Mouse (Mus musculus): ENCODE measurements around the gene Tmx1.

The Tmx1 gene

DNA sequence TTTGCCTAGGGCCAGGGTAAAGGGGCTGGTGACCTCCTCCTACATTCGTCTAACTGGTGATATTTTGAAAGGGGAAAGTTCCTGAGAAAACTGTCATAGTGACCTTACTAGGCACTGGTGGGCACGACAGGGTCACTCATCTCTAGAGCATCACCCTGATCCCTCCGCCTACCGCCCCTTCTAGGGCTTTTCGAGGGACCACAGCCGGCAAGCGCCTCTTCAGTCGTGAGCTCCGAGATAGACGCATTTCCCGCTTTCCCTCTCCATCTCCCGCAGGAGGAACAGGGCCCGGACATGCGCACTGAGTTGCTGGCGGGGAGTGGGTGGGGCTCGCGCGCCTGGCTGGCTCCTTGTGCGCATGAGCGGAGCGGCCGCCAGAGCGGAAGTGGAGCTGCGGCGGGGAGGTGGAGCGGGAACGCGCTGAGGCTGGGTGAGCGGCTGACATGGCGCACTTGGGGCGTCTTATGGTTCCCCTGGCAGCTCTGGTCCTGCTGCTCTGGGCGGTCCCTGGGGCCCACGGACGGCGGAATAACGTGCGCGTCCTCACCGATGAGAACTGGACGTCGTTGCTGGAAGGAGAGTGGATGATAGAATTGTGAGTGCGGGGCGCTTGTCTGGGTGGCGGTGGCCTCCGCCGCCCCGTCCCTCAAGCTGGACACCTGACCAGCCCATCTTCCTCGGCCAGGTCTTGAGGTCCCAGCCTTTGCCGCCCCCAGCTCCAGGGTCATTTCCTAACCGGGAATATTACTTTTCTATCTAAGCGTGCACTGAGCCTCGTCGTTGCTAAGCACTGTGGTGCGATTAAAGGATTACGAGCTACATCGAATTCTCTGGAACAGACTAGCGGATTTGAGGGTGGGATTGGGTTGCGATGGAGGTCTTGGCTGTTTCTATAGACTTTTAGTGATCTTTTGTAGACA lies at the start of gene Tmx1:
Tmx1 (plus strand) TSS at position 370 of the 920 bp plus-strand sequence.
- DNase-seq, result peak; percentile 98 to 99

DNA sequence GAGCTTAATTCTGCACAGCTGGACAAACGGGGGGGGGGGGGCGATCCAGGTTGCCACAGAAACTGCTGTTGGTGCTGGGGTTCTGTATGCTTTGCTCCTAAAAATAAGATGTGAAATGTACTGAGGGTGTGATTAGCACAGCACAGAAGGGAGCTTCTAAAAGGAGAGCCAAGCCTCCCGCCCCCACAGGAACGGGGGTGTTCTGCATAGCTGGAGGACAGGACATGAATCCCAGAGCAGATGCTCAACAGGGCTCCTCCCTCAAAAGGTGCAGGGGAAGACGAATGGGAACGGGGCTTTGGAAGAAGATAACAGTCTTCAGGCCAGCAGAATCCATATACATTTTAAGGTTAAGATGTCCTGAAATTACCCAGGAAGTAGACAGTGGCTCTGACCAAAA lies 48.6 kb upstream of the Tmx1 start:
- peak; percentile 36 to 47 for DNase-seq

DNA sequence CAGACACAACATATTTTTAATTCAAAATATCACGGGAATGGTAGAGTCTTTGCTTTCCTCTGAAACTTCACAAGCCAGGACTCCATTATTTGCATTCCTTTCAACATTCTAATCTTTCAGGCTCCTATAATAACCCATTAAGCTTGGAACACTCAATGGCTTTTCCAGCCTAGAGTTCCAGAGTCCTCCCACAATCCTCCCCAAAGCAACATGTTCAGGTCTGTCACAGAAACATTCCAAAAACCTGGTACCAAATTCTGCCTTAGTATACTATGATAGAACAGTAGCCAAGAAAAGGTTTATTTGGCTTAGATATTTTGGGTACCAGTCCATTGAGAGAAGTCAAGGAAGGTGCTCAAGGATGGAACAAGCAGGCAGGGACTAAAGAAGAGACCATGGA lies 44.5 kb upstream of the Tmx1 start:
- no peak for DNase-seq

DNA sequence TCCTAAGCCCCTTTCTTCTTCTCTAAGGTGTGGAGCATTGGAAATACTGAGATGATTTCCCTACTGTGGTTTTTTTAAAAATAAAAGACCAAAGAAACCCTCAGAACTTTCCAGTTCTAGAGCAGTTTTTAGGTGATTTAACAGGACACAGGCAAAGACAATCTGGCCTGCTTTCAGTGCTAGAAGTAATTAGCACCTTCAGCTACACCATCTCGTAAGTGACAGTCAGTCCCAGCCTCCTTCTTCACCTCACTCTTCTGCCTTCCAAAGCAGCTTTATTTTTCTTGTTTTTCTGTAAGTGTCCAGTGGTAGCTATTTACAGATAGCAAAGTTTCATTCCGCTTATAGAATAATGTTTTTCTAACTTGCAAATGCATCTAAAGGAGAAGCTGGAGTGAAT lies 43.3 kb upstream of the Tmx1 start:
- no peak for DNase-seq

DNA sequence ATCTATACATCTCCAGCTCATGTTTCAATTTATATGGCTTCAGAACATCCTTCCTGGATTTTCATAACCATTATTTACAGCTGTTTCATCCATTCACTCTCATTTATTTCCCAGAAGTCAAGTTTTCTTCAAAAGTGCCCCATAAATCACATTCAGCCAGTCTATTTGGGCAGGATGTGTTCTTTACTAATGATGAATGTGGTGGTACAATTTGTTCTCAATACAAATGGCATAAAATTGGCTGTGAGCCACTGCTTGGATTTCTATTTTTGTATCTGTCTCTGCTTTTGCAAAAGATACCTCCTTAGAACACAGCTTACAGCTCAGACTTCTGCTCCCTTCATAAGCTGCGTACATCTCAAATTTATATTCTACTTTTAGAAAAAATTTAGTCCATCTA lies 32.7 kb upstream of the Tmx1 start:
- DNase-seq, result no peak

DNA sequence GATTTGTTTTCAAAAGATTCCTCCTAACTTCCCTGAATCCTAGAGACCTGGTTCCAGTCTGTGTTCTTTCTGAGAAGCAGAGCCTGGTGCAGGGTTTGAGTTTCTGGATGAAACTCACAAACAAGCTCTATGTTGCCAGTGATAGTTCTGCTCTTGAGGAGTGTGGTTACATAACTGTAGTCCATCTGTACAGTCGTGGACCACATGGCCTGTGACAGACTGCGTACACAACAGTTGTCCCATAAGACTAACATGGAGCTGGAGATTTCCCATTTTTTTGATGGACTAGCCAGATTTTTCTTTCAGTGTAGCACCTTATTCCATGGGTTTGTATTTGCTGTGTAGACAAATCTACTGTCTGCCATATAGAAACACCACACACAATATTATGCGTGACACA lies 31.9 kb upstream of the Tmx1 start:
- no peak for DNase-seq

DNA sequence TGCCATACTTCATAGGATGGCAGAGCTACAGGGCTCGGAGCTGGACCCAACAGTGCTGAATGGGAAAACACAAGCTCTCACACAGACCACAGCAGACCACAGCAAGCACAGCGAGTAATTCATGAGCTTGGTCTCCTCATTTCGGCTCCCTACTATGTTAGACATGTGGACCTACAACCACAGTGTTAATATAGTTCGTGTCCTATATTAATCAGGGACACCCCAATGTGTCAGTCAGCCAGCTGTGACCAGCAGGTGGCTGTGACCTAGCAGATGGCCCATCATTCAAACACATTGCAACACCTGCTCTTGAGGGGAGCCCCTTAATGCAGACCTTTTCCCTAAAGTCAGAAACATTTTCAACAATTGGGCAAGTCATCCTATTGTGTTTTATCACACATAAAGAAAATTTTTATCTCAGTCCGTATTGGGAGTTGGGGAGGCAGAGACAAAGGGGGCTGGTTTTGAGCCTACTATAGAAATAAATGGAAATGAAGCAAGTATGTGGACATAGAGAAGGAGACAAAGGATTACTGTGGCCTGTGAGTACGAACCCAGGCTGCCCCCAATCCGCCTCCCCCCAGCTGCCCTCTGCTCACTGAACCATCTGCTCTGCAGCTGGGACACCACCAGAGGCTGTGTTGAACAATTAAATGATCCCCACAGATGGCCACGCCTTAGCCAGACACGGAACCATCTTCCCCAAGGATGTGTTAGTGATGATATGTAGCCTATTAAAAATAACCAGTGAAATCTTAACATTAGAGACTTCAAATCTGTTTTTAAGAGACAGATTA lies 30.4 kb upstream of the Tmx1 start:
- no peak for DNase-seq

DNA sequence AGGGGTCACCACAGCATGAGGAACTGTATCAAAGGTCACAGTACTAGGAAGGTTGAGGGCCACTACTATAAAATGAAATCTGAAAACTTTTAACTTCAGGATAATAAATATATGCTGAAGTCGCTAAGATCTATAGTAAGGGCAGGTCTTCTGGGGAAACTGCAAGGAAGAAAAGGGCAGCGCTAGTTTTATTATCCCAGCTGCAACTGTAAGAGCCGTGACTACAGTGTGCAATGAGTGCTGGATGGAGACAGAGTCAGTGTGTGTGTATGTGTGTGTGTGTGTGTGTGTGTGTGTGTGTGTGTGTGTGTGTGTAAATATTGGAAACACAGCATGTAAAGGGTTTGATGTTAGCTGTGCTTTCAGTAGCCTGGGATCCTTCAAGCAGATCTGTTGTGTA lies 25.0 kb upstream of the Tmx1 start:
- DNase-seq, result no peak

DNA sequence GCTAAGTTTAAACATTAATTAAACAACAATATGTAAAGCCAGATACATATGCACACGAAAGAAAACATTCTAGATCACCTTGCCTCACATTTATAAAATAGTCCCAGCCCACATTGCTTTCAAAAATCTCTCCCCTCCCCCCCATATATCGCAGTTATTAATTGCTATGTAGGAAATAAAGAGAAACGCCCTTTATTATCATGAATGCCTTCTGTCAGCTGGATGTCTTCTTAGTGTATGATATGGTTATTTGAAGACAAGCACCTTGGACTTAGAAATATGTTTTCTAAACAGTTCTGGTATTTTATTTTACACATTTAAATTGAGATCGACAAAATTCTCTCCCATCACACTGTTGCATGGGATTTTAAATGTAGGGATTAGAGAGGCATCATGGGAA lies 23.3 kb upstream of the Tmx1 start:
- no peak for DNase-seq

DNA sequence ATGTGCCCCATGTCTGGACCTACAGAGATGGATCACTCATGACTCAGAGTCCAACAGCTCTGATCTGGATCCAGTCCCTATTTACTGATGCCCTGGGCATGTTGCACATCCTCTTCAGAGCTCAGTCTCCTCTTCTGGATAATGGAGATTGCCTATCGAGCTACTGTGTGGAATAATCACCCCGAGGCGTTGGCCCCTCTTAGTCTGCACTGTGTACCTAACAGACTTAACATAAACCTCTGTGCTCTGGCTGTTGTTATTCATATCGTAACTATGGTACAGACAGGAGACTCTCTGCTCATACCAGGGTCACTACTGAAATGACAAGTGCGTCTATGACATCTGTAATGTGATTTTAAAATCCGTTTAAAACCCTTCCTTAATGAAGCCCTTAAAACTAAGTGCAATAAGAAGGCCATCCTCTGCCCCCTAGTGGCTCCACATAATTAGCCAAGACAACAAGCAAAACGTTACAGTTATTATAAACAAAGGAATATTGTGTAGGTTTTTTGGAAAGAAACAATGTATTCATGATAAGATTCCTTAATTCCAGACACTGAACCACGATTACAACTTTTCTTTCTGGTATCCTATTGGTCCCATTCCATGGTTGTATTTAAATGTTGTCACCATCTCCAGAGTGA lies 22.5 kb upstream of the Tmx1 start:
- DNase-seq, result peak; percentile 39 to 78

DNA sequence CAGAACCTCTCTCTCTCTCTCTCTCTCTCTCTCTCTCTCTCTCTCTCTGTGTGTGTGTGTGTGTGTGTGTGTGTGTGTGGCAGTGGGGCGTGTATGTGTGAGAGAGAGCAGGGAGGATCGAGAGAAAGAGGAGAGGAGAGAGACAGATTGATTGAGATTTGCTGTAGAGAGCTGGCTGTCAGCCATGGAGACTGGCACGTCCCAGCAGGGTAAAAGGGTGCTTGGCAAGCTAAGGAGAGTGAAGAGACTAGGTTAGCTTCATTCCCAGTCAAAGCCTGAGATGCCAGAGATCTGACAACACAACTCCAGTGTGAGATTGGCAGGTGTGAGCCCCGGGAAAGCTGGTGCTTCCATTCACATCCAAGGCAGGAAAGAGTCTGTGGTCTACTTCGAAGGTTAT lies 21.5 kb upstream of the Tmx1 start:
- peak in 1 of 2 experiments; percentile 16 for DNase-seq

DNA sequence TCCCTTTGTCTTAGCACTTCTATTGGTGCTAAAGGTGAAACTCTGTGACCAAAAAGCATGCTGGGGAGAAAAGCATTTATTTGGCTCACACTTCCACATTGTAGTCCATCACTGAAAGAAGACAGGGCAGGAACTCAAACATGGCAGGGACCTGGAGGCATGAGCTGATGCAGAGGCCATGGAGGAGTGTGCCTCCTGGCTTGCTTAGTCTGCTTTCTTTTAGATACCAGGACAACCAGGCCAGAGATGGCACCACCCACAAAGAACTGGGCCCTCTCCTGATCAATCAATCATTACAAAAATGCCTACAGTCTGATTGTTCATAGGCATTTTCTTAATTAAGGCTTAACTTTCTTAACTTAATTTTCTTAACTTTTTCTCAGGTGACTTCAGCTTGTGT lies 2.9 kb upstream of the Tmx1 start:
- DNase-seq, result no peak

DNA sequence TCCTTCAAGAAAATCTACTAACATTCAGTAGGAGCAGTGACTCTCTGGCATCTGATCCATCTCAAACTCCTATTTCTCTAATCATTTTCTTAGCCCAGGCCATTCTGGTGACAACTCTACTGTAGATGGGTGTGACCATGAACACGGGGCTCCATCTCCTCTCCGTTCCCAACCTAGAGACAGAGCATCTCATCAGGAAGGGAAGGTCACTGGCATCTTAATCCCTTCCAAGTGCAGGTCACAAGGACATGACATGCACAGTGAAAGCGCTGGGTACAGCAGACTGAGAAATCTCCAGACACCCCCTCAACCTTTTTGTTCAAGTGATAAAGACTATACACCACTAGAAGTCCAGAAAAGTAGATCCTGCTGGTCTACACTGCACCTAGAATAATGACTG lies 1.4 kb upstream of the Tmx1 start:
- DNase-seq, result no peak

DNA sequence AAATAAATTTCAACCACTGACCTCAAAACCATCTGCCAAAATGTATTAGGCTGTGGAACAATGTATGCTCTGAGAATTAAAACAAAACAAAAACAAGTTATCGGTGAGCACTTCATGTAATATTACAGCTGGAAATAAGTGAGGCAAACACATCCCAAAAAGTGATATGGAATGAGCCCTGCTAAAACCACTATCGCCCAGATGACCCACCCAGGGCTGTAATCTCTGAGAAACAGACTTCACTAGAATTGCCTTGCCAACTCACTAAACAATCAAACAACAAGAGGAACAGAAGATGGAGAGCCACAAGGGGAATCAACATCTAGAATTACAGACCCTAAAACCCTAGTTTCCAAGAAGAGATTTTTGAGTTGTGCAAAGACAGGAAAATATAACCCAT lies 752 bp upstream of the Tmx1 start:
- DNase-seq, result no peak

DNA sequence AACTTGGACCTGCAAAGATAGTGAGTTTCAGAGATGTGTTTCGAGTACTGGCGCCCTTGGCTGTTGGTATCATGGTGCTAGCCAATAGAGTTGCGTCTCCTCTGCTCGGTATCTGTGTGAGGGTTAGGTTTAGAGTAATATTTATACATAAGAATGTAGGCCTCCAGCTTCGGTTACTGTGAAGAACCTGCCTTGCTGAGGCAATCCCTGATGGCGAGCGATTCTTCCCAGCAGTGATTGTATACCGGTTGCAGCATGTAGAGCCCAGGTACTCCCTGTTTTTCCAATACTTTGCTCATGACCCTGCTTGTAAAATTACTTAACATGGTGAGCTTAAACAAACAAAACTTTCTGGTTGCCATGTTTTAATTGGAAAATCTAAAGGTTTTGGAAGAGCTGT lies 2.3 kb downstream of the Tmx1 start:
- DNase-seq, result no peak

DNA sequence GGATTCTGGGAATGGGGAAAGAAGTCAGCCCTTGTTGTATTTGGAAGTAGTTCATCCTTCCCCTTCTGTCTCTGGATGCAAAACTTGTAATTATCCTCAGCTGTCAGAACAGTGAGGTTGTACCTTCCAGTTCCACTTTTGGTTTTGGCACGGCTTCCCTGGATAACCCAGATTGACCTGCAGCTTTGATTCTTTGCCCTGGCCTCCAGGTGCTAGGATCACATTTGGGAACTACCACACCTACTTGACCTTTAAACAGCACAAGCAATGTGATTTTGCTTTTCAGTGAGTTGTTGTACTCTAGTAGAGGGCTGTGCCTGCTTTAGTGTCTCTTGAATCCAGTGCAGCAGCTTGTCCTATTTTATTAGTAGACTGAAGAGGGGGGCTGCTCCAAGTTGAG lies 6.7 kb downstream of the Tmx1 start:
- DNase-seq, result no peak

DNA sequence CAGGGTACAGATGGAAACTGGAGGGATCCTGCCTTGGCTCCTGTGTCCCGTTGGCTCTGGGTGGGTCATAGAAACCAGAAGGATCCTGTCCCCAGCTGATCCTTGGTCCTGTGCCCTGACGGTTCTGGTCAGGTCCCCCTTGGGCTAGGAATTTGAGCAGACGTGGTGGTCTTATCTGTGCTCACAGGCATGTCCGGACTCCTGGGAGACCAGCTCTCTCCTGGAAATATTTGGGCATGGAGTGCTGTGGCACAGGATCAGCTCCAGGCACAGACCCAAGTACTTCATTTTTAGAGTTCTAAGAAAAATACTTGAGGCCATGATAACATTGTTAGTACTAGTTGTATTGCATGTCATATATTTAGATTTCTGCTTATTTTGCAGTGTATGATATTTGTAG lies 11.1 kb downstream of the Tmx1 start:
- DNase-seq, result no peak

DNA sequence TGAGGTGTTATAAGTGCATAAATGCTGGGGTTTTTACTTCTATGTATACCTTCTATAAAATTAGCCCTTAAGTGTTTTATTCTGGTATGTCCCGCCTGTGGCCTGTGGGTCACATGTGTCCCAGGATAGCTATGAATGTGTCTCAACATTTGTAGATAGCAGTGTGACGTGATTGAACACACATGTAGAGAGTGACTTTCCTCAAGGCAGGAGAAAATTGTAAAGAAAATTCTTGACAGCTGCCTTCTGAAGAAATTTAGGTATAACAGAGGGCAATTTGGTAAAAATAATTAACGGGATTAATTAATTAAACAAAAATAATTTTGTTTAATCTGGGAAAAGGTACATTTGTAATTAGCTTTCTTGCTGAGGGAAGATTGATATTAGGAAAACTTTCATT lies 22.4 kb downstream of the Tmx1 start:
- DNase-seq, result no peak

DNA sequence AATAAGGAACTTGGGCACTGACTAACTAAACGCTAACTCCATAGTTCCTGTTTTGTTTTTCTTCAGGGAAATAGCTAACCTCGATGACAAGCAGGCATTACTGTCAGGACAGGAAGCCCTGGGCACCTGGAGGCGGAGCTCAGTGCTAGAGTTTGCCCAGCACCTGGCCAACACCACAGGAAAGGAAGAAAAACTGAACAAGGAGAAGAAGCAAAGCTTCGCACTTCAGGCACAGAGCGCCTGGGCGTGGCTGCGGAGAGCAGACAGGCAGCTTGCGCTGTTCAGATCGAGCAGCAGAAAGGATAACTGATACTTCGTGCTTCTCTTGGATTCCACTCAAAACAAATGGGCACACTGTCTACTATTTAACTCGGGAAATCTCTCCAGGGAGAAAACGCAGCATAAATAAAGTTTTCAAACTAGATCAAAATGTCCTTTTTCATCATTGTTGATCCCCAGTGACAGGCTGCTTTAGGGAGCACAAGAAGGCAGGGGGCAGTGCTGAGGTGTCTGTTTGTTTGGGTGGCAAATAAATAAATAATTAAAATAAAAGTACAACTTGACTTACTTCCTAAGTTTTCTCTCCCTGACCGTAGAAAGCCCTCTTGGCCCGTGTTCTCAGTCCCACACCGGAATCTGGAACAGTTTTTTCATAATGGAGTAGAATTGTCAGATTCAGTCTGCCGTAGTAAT lies 24.1 kb downstream of the Tmx1 start:
- no peak for DNase-seq

DNA sequence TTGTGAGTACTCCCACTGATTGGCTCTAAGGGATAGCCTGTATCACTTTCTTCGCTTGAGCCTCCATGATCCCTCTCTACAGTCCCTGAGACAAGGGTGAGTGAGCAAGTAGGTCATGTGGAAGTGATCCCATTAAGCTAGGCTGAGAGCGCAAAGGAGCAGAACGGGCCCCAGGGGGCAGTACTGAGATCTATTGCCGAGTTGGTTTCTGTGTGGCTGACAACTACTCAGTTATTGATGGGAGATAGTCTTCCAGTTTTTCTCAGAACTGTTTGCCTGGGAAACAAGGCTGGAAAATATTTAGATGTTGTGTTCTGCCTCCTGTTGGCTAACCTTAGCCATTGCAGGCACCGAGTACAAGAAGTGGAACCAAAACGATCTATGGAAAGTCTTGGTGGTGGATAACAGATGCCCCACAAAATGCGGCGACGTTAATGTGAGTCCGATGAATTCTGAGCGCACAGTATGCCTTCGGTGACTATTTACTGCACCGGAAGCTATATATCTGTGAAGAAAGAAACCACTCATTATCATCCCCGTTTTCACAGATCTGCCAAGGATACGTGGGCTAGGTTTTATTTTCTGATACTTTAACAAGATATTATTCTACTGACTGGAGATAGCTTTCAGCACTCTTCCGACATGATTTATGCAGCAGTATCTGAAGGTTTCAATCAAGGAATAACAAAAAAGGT lies 24.8 kb downstream of the Tmx1 start:
- DNase-seq, result peak; percentile 50 to 73

DNA sequence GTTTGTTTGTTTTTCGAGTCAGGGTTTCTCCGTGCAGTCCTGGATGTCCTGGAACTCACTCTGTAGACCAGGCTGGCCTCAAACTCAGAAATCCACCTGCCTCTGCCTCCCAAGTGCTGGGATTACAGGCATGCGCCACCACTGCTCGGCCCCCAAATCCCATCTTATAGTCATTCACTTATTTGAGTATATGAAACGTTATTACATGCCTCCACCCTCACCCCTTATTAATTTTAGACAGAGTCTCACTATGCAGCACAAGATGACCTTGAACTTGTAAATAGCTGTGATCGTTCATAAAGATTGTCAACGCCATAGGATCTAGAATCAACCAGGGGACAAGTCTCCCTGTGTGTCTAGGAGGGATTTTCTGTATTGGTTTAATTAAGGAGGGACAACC lies 33.1 kb downstream of the Tmx1 start:
- no peak for DNase-seq

DNA sequence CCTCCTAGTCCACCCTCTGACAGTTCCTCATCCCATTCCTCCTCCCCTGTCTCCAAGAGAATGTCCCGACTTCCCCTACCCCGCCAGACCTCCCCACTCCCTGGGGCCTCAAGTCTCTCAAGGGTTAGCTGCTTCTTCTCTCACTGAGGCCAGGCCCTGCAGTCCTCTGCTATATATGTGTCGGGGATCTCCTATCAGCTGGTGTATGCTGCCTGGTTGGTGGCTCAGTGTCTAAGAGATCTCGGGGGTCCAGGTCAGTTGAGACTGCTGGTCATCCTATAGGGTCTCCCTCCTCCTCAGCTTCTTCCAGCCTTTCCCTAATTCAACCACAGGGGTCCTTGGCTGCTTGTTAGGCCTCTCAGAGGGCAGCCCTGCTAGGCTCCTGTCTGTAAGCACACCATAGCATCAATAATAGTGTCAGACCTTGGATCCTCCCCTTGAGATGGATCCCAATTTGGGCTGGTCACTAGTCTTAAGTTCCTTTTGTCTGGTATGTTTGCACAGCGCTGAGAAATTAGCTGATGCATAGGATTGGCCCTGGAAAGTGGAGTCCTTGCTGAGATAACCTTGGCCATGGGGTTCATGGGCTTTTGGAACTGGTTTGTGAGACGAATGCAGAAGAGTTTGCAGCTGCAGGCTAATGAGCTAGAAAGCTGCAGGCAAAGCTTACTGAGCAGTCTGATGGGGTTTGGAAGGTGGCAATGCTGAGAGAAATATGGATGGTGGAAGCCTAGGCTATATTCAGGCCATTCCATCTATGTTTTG lies 34.0 kb downstream of the Tmx1 start:
- DNase-seq, result no peak
